Mouse (Mus musculus): ENCODE results near the gene Grcc10. TPM values are rescaled to one million over a fixed set of nuclear protein-coding genes. Genes with fewer than 3 reads are reported as not detected.

Grcc10 gene
- polyA plus RNA-seq (2012; rRNA removed), result 156 TPM in 2 replicates

GRCm38 (mm10) chr6:124740888-124741761, at the start of gene Grcc10:
Grcc10 (minus strand) TSS chr6:124741374.
- no peak for DNase-seq (ENCODE audit: low read depth, low spot score)
- under 1% methylated on average over 41 of the region's 41 CpGs for WGBS

- WGBS, result 44% methylated on average over 4 of the region's 4 CpGs
- DNase-seq (ENCODE audit: low read depth, low spot score), result no peak
Measured at GRCm38 (mm10) chr6:124790121-124790520, 48.9 kb upstream of the Grcc10 start.

- DNase-seq (ENCODE audit: low read depth, low spot score), result no peak
- WGBS, result 87% methylated on average over 4 of the region's 4 CpGs
Measured at GRCm38 (mm10) chr6:124789519-124789918, 48.3 kb upstream of the Grcc10 start.

- DNase-seq (ENCODE audit: low read depth, low spot score), result no peak
- 83% methylated on average over 10 of the region's 10 CpGs for WGBS
Measured at GRCm38 (mm10) chr6:124787722-124788121, 46.5 kb upstream of the Grcc10 start.

- WGBS, result 32% methylated on average over 8 of the region's 8 CpGs
- no peak for DNase-seq (ENCODE audit: low read depth, low spot score)
Measured at GRCm38 (mm10) chr6:124786756-124787420, 45.7 kb upstream of the Grcc10 start.

- no peak for DNase-seq (ENCODE audit: low read depth, low spot score)
- 9% methylated on average over 6 of the region's 6 CpGs for WGBS
Measured at GRCm38 (mm10) chr6:124782436-124782835, 41.3 kb upstream of the Grcc10 start.

- WGBS, result 90% methylated on average over 7 of the region's 7 CpGs
- DNase-seq (ENCODE audit: low read depth, low spot score), result no peak
Measured at GRCm38 (mm10) chr6:124780917-124781316, 39.7 kb upstream of the Grcc10 start.

- DNase-seq (ENCODE audit: low read depth, low spot score), result no peak
- 16% methylated on average over 10 of the region's 10 CpGs for WGBS
Measured at GRCm38 (mm10) chr6:124779984-124780416, 38.8 kb upstream of the Grcc10 start.

- 2% methylated on average over 23 of the region's 23 CpGs for WGBS
- no peak for DNase-seq (ENCODE audit: low read depth, low spot score)
Measured at GRCm38 (mm10) chr6:124779222-124779983, 38.2 kb upstream of the Grcc10 start, which contains the start of gene Lrrc23. Lrrc23 (minus strand) TSS chr6:124779727.

- no peak for DNase-seq (ENCODE audit: low read depth, low spot score)
- WGBS, result 92% methylated on average over 15 of the region's 15 CpGs
Measured at GRCm38 (mm10) chr6:124770511-124770910, 29.3 kb upstream of the Grcc10 start.

- DNase-seq (ENCODE audit: low read depth, low spot score), result no peak
- 79% methylated on average over 7 of the region's 7 CpGs for WGBS
Measured at GRCm38 (mm10) chr6:124770013-124770412, 28.8 kb upstream of the Grcc10 start.

GRCm38 (mm10) chr6:124769101-124769765, 28.1 kb upstream of the Grcc10 start, which contains the start of gene Eno2:
Eno2 (minus strand) TSS chr6:124769673.
- DNase-seq (ENCODE audit: low read depth, low spot score), result no peak
- under 1% methylated on average over 54 of the region's 54 CpGs for WGBS

GRCm38 (mm10) chr6:124768704-124769044, 27.5 kb upstream of the Grcc10 start:
- 19% methylated on average over 9 of the region's 9 CpGs for WGBS
- no peak for DNase-seq (ENCODE audit: low read depth, low spot score)

- DNase-seq (ENCODE audit: low read depth, low spot score), result no peak
- WGBS, result 49% methylated on average over 19 of the region's 19 CpGs
Measured at GRCm38 (mm10) chr6:124767920-124768703, 26.9 kb upstream of the Grcc10 start.

- 80% methylated on average over 4 of the region's 4 CpGs for WGBS
- DNase-seq (ENCODE audit: low read depth, low spot score), result no peak
Measured at GRCm38 (mm10) chr6:124767536-124767919, 26.4 kb upstream of the Grcc10 start.

- no peak for DNase-seq (ENCODE audit: low read depth, low spot score)
- 90% methylated on average over 7 of the region's 7 CpGs for WGBS
Measured at GRCm38 (mm10) chr6:124765951-124766350, 24.8 kb upstream of the Grcc10 start.

- DNase-seq (ENCODE audit: low read depth, low spot score), result no peak
- under 1% methylated on average over 5 of the region's 5 CpGs for WGBS
Measured at GRCm38 (mm10) chr6:124759259-124759658, 18.1 kb upstream of the Grcc10 start.

GRCm38 (mm10) chr6:124758849-124759232, 17.7 kb upstream of the Grcc10 start:
- WGBS, result 31% methylated on average over 2 of the region's 2 CpGs
- DNase-seq (ENCODE audit: low read depth, low spot score), result no peak

All from large intestine, adult 2 months (tissue).